Mouse (Mus musculus) layer of hippocampus, postnatal 10 days (tissue): Measurements from ENCODE around the gene Fgd5. TPM values are rescaled to one million over a fixed set of nuclear protein-coding genes. Genes with fewer than 3 reads are reported as not detected.
"Not testable (repeated sequence)": the region's sequence is repeated elsewhere in the genome, so short reads cannot be mapped to it uniquely, and the experiment has no call there.

Experiments used
- DNase-seq, 2 experiments: peaks; one replicate each; pipeline ENCODE4 v3.0.0; 2021; ENCODE audit warnings: low spot score in 2 of 2
- total RNA-seq, 2 experiments: library from RNA; stranded (reverse); gene quantifications; 2 replicates each; pipeline ENCODE4 v1.2.3; 2021

Fgd5 gene
- total RNA-seq, 2 experiments from 2014 or later, result 9.0 to 9.6 TPM

- no peak for DNase-seq
Measured at GRCm38 (mm10) chr6:92064101-92064500, 85.4 kb downstream of the Fgd5 start.

GRCm38 (mm10) chr6:92065721-92066496 is 87.2 kb downstream of the Fgd5 start:
- DNase-seq, result peak; percentile 64 to 72

- peak; percentile 82 to 86 for DNase-seq
Measured at GRCm38 (mm10) chr6:92067146-92067790, 88.6 kb downstream of the Fgd5 start.

GRCm38 (mm10) chr6:92071121-92071839 is 92.6 kb downstream of the Fgd5 start:
- DNase-seq, result no peak

GRCm38 (mm10) chr6:92080730-92081129 is 102.1 kb downstream of the Fgd5 start:
- DNase-seq, result no peak

- DNase-seq, result no peak
Measured at GRCm38 (mm10) chr6:92082756-92083155, 104.1 kb downstream of the Fgd5 start.

- DNase-seq, result no peak
Measured at GRCm38 (mm10) chr6:92084932-92085331, 106.3 kb downstream of the Fgd5 start.

GRCm38 (mm10) chr6:92089141-92089540 is 110.5 kb downstream of the Fgd5 start:
- not testable (repeated sequence) for DNase-seq

- DNase-seq, result no peak
Measured at GRCm38 (mm10) chr6:92089982-92090381, 111.3 kb downstream of the Fgd5 start.

GRCm38 (mm10) chr6:92090497-92090896 is 111.8 kb downstream of the Fgd5 start:
- no peak for DNase-seq

- peak; percentile 85 to 91 for DNase-seq
Measured at GRCm38 (mm10) chr6:92091130-92091591, 112.5 kb downstream of the Fgd5 start, which contains the start of gene Nr2c2. Nr2c2 (plus strand) TSS chr6:92091390.

GRCm38 (mm10) chr6:92091767-92092489 is 113.2 kb downstream of the Fgd5 start:
- peak; percentile 100 for DNase-seq

GRCm38 (mm10) chr6:92092737-92093136 is 114.1 kb downstream of the Fgd5 start:
- no peak for DNase-seq

GRCm38 (mm10) chr6:92093869-92094268 is 115.2 kb downstream of the Fgd5 start:
- no peak for DNase-seq

- no peak for DNase-seq
Measured at GRCm38 (mm10) chr6:92100679-92101360, 122.1 kb downstream of the Fgd5 start.

- no peak for DNase-seq
Measured at GRCm38 (mm10) chr6:92124547-92124946, 145.9 kb downstream of the Fgd5 start.
